Mouse (Mus musculus) embryo, embryonic 11.5 days (tissue): ENCODE results near the gene Cd7.
A peak's percentile ranks its signal among the peaks of the same experiment; 100 is the strongest.
"Not testable (repeated sequence)": the region's sequence is repeated elsewhere in the genome, so short reads cannot be mapped to it uniquely, and the experiment has no call there.

ENCODE experiments used
- DNase-seq: peaks from one replicate; pipeline ENCODE4 v3.0.0-alpha.2; 2012; ENCODE audit warnings: low read depth, low spot score

The Cd7 gene

GRCm38 (mm10) chr11:121039302-121039701 lies at the start of gene Cd7:
Cd7 (minus strand) TSS chr11:121039418.
- no peak for DNase-seq

GRCm38 (mm10) chr11:121088997-121089396 lies 49.8 kb upstream of the Cd7 start:
- no peak for DNase-seq

GRCm38 (mm10) chr11:121086296-121086695 lies 47.1 kb upstream of the Cd7 start:
- no peak for DNase-seq

GRCm38 (mm10) chr11:121085181-121085580 lies 46.0 kb upstream of the Cd7 start:
- no peak for DNase-seq

GRCm38 (mm10) chr11:121082857-121083500 lies 43.8 kb upstream of the Cd7 start:
- DNase-seq: no peak

GRCm38 (mm10) chr11:121082250-121082649 lies 43.0 kb upstream of the Cd7 start:
- no peak for DNase-seq

- no peak for DNase-seq
Measured at GRCm38 (mm10) chr11:121081120-121081519, 41.9 kb upstream of the Cd7 start, which contains the start of gene Sectm1a. Sectm1a (minus strand) TSS chr11:121081220.

GRCm38 (mm10) chr11:121080330-121080729 lies 41.1 kb upstream of the Cd7 start:
- no peak for DNase-seq

- no peak for DNase-seq
Measured at GRCm38 (mm10) chr11:121075655-121076054, 36.4 kb upstream of the Cd7 start.

- DNase-seq: not testable (repeated sequence)
Measured at GRCm38 (mm10) chr11:121069662-121070061, 30.4 kb upstream of the Cd7 start.

- no peak for DNase-seq
Measured at GRCm38 (mm10) chr11:121067895-121068294, 28.7 kb upstream of the Cd7 start.

GRCm38 (mm10) chr11:121064197-121064596 lies 25.0 kb upstream of the Cd7 start:
- no peak for DNase-seq

GRCm38 (mm10) chr11:121063379-121063778 lies 24.2 kb upstream of the Cd7 start, which contains the start of gene Sectm1b:
Sectm1b (minus strand) TSS chr11:121063569.
- DNase-seq: no peak

GRCm38 (mm10) chr11:121061615-121062014 lies 22.4 kb upstream of the Cd7 start:
- no peak for DNase-seq

GRCm38 (mm10) chr11:121060401-121061067 lies 21.3 kb upstream of the Cd7 start:
- not testable (repeated sequence) for DNase-seq

GRCm38 (mm10) chr11:121059471-121059870 lies 20.3 kb upstream of the Cd7 start:
- no peak for DNase-seq

- DNase-seq: no peak
Measured at GRCm38 (mm10) chr11:121058956-121059355, 19.7 kb upstream of the Cd7 start.

- DNase-seq: no peak
Measured at GRCm38 (mm10) chr11:121058122-121058521, 18.9 kb upstream of the Cd7 start.

- no peak for DNase-seq
Measured at GRCm38 (mm10) chr11:121056536-121057236, 17.5 kb upstream of the Cd7 start.

- peak; percentile 72 for DNase-seq
Measured at GRCm38 (mm10) chr11:121053536-121053935, 14.3 kb upstream of the Cd7 start.

GRCm38 (mm10) chr11:121052387-121052786 lies 13.2 kb upstream of the Cd7 start:
- no peak for DNase-seq

- DNase-seq: no peak
Measured at GRCm38 (mm10) chr11:121051793-121052192, 12.6 kb upstream of the Cd7 start.

GRCm38 (mm10) chr11:121049840-121050239 lies 10.6 kb upstream of the Cd7 start:
- no peak for DNase-seq
